Mouse (Mus musculus): Measurements from ENCODE around the gene Ccdc189. TPM values are rescaled to one million over a fixed set of nuclear protein-coding genes. Genes with fewer than 3 reads are reported as not detected.

Gene Ccdc189
- polyA plus RNA-seq, 1 experiment from 2014 or later: 10.1 TPM

- peak overlapping the region; percentile 90 for H3K4me2 ChIP-seq (ENCODE audit: low read length)
- H3K4me1 ChIP-seq (ENCODE audit: control insufficient read depth in 2 of 2, insufficient read depth in 2 of 2, low read length in 2 of 2): peaks cover 6 to 21% of the 10 kb centered on the region in 2 experiments; a peak in 3 of 4 replicates
- no peaks in the 10 kb centered on the region for H3K27me3 ChIP-seq (ENCODE audit: control insufficient read depth, insufficient read depth, low read length)
- no peak for ATAC-seq (ENCODE audit: insufficient number of reproducible peaks, insufficient read depth, low FRiP score, low read depth)
- H3K27ac ChIP-seq (replicated peaks in 1 of 2; ENCODE audit: control insufficient read depth in 1 of 2, insufficient read depth in 1 of 2, low read depth in 2 of 2, low read length in 2 of 2): no peak overlapping the region
- 13% methylated on average over 7 of the region's 7 CpGs for WGBS
- H3K4me3 ChIP-seq (ENCODE audit: control insufficient read depth in 1 of 2, insufficient read depth in 1 of 2, low read depth in 1 of 2, low read length in 2 of 2): peak overlapping the region; percentile 60 to 76
- peaks cover 31% of the 10 kb centered on the region for H3K36me3 ChIP-seq (ENCODE audit: control insufficient read depth, insufficient read depth, low read length)
- peak overlapping the region; percentile 87 for H3K9ac ChIP-seq (ENCODE audit: low read length)
- H3K9me3 ChIP-seq (ENCODE audit: control insufficient read depth, low read length): no peaks in the 10 kb centered on the region
Measured at GRCm38 (mm10) chr7:127574115-127574514, 14.3 kb downstream of the Ccdc189 start.

- peaks cover 6 to 21% of the 10 kb centered on the region in 2 experiments; a peak in 3 of 4 replicates for H3K4me1 ChIP-seq (ENCODE audit: control insufficient read depth in 2 of 2, insufficient read depth in 2 of 2, low read length in 2 of 2)
- H3K27ac ChIP-seq (replicated peaks in 1 of 2; ENCODE audit: control insufficient read depth in 1 of 2, insufficient read depth in 1 of 2, low read depth in 2 of 2, low read length in 2 of 2): peak overlapping the region in 1 of 2 experiments; percentile 79; a peak in 2 of 4 replicates
- peak overlapping the region; percentile 60 to 76 for H3K4me3 ChIP-seq (ENCODE audit: control insufficient read depth in 1 of 2, insufficient read depth in 1 of 2, low read depth in 1 of 2, low read length in 2 of 2)
- H3K36me3 ChIP-seq (ENCODE audit: control insufficient read depth, insufficient read depth, low read length): peaks cover 30% of the 10 kb centered on the region
- no peak; the same call in none of the 2 replicates for ATAC-seq (ENCODE audit: insufficient number of reproducible peaks, insufficient read depth, low FRiP score, low read depth)
- peak overlapping the region; percentile 90 for H3K4me2 ChIP-seq (ENCODE audit: low read length)
- peak overlapping the region; percentile 87 for H3K9ac ChIP-seq (ENCODE audit: low read length)
- no peaks in the 10 kb centered on the region for H3K9me3 ChIP-seq (ENCODE audit: control insufficient read depth, low read length)
- H3K27me3 ChIP-seq (ENCODE audit: control insufficient read depth, insufficient read depth, low read length): no peaks in the 10 kb centered on the region
- WGBS: 2% methylated on average over 27 of the region's 28 CpGs
Measured at GRCm38 (mm10) chr7:127573503-127574008, 14.8 kb downstream of the Ccdc189 start.

GRCm38 (mm10) chr7:127572895-127573471 is 15.4 kb downstream of the Ccdc189 start, which contains the start of gene Phkg2:
Gene Phkg2 (plus strand): TSS chr7:127573340.
- Histone ChIP-seq H3K9me3 (ENCODE audit: control insufficient read depth, low read length) (no peaks in the 10 kb centered on the region), H3K4me2 (ENCODE audit: low read length) (peak within 1 kb of the TSS; percentile 90), H3K4me1 (ENCODE audit: control insufficient read depth in 2 of 2, insufficient read depth in 2 of 2, low read length in 2 of 2) (peaks cover 6 to 21% of the 10 kb centered on the region in 2 experiments; a peak in 3 of 4 replicates), H3K36me3 (ENCODE audit: control insufficient read depth, insufficient read depth, low read length) (peaks cover 28% of the 10 kb centered on the region), H3K4me3 (ENCODE audit: control insufficient read depth in 1 of 2, insufficient read depth in 1 of 2, low read depth in 1 of 2, low read length in 2 of 2) (peak within 1 kb of the TSS; percentile 60 to 76), H3K27ac (replicated peaks in 1 of 2; ENCODE audit: control insufficient read depth in 1 of 2, insufficient read depth in 1 of 2, low read depth in 2 of 2, low read length in 2 of 2) (peak within 1 kb of the TSS; percentile 51 to 79), H3K27me3 (ENCODE audit: control insufficient read depth, insufficient read depth, low read length) (no peaks in the 10 kb centered on the region), H3K9ac (ENCODE audit: low read length) (peak within 1 kb of the TSS; percentile 87)
- peak; percentile 95 for ATAC-seq (ENCODE audit: insufficient number of reproducible peaks, insufficient read depth, low FRiP score, low read depth)
- under 1% methylated on average over 17 of the region's 17 CpGs for WGBS

GRCm38 (mm10) chr7:127564381-127565150 is 23.8 kb downstream of the Ccdc189 start:
- H3K4me1 ChIP-seq (ENCODE audit: control insufficient read depth in 2 of 2, insufficient read depth in 2 of 2, low read length in 2 of 2): peaks cover 4 to 9% of the 10 kb centered on the region in 2 experiments; a peak in 3 of 4 replicates
- H3K27ac ChIP-seq (replicated peaks in 1 of 2; ENCODE audit: control insufficient read depth in 1 of 2, insufficient read depth in 1 of 2, low read depth in 2 of 2, low read length in 2 of 2): peak overlapping the region; percentile 42 to 54; a peak in 3 of 4 replicates
- no peaks in the 10 kb centered on the region for H3K9me3 ChIP-seq (ENCODE audit: control insufficient read depth, low read length)
- H3K9ac ChIP-seq (ENCODE audit: low read length): peak overlapping the region; percentile 41; the same call in 1 of the 2 replicates
- peaks cover 85% of the 10 kb centered on the region for H3K36me3 ChIP-seq (ENCODE audit: control insufficient read depth, insufficient read depth, low read length)
- ATAC-seq (ENCODE audit: insufficient number of reproducible peaks, insufficient read depth, low FRiP score, low read depth): peak; percentile 68; the same call in 1 of the 2 replicates
- no peak overlapping the region for H3K4me2 ChIP-seq (ENCODE audit: low read length)
- H3K27me3 ChIP-seq (ENCODE audit: control insufficient read depth, insufficient read depth, low read length): no peaks in the 10 kb centered on the region
- no peak overlapping the region for H3K4me3 ChIP-seq (ENCODE audit: control insufficient read depth in 1 of 2, insufficient read depth in 1 of 2, low read depth in 1 of 2, low read length in 2 of 2)
- WGBS: 43% methylated on average over 6 of the region's 6 CpGs

GRCm38 (mm10) chr7:127561340-127561858 is 27.0 kb downstream of the Ccdc189 start, which contains the start of gene Tmem265:
Gene Tmem265 (plus strand): TSS chr7:127561390.
- H3K36me3 ChIP-seq (ENCODE audit: control insufficient read depth, insufficient read depth, low read length): peaks cover 93% of the 10 kb centered on the region
- 92% methylated on average over 5 of the region's 5 CpGs for WGBS
- H3K4me3 ChIP-seq (ENCODE audit: control insufficient read depth in 1 of 2, insufficient read depth in 1 of 2, low read depth in 1 of 2, low read length in 2 of 2): no peak within 1 kb of the TSS

GRCm38 (mm10) chr7:127560580-127560979 is 27.8 kb downstream of the Ccdc189 start:
- Histone ChIP-seq H3K4me2 (ENCODE audit: low read length) (no peak overlapping the region), H3K4me1 (ENCODE audit: control insufficient read depth in 2 of 2, insufficient read depth in 2 of 2, low read length in 2 of 2) (peaks cover 4 to 9% of the 10 kb centered on the region in 2 experiments; a peak in 3 of 4 replicates), H3K9me3 (ENCODE audit: control insufficient read depth, low read length) (no peaks in the 10 kb centered on the region), H3K36me3 (ENCODE audit: control insufficient read depth, insufficient read depth, low read length) (peaks cover 93% of the 10 kb centered on the region), H3K27ac (replicated peaks in 1 of 2; ENCODE audit: control insufficient read depth in 1 of 2, insufficient read depth in 1 of 2, low read depth in 2 of 2, low read length in 2 of 2) (no peak overlapping the region), H3K27me3 (ENCODE audit: control insufficient read depth, insufficient read depth, low read length) (no peaks in the 10 kb centered on the region), H3K4me3 (ENCODE audit: control insufficient read depth in 1 of 2, insufficient read depth in 1 of 2, low read depth in 1 of 2, low read length in 2 of 2) (no peak overlapping the region), H3K9ac (ENCODE audit: low read length) (no peak overlapping the region)
- ATAC-seq (ENCODE audit: insufficient number of reproducible peaks, insufficient read depth, low FRiP score, low read depth): no peak
- 97% methylated on average over 3 of the region's 11 CpGs for WGBS

More at GRCm38 (mm10) chr7:127561340-127561858, 27.0 kb downstream of the Ccdc189 start, which contains the start of gene Tmem265:
- no peak within 1 kb of the TSS for H3K27ac ChIP-seq (replicated peaks in 1 of 2; ENCODE audit: control insufficient read depth in 1 of 2, insufficient read depth in 1 of 2, low read depth in 2 of 2, low read length in 2 of 2)
- peaks cover 4 to 9% of the 10 kb centered on the region in 2 experiments; a peak in 3 of 4 replicates for H3K4me1 ChIP-seq (ENCODE audit: control insufficient read depth in 2 of 2, insufficient read depth in 2 of 2, low read length in 2 of 2)
- H3K4me2 ChIP-seq (ENCODE audit: low read length): no peak within 1 kb of the TSS
- H3K9ac ChIP-seq (ENCODE audit: low read length): no peak within 1 kb of the TSS
- H3K27me3 ChIP-seq (ENCODE audit: control insufficient read depth, insufficient read depth, low read length): no peaks in the 10 kb centered on the region
- ATAC-seq (ENCODE audit: insufficient number of reproducible peaks, insufficient read depth, low FRiP score, low read depth): no peak
- no peaks in the 10 kb centered on the region for H3K9me3 ChIP-seq (ENCODE audit: control insufficient read depth, low read length)

GRCm38 (mm10) chr7:127551558-127551957 is 36.8 kb downstream of the Ccdc189 start:
- no peak for ATAC-seq (ENCODE audit: insufficient number of reproducible peaks, insufficient read depth, low FRiP score, low read depth)
- Histone ChIP-seq H3K27me3 (ENCODE audit: control insufficient read depth, insufficient read depth, low read length) (no peaks in the 10 kb centered on the region), H3K4me1 (ENCODE audit: control insufficient read depth in 2 of 2, insufficient read depth in 2 of 2, low read length in 2 of 2) (no peaks in the 10 kb centered on the region), H3K9me3 (ENCODE audit: control insufficient read depth, low read length) (no peaks in the 10 kb centered on the region), H3K9ac (ENCODE audit: low read length) (no peak overlapping the region), H3K36me3 (ENCODE audit: control insufficient read depth, insufficient read depth, low read length) (peaks cover 93% of the 10 kb centered on the region), H3K4me3 (ENCODE audit: control insufficient read depth in 1 of 2, insufficient read depth in 1 of 2, low read depth in 1 of 2, low read length in 2 of 2) (no peak overlapping the region), H3K4me2 (ENCODE audit: low read length) (no peak overlapping the region), H3K27ac (replicated peaks in 1 of 2; ENCODE audit: control insufficient read depth in 1 of 2, insufficient read depth in 1 of 2, low read depth in 2 of 2, low read length in 2 of 2) (no peak overlapping the region)
- 93% methylated on average over 8 of the region's 8 CpGs for whole genome bisulfite sequencing
